Mouse (Mus musculus) erythroblast, embryonic 14.5 days (primary cell): ENCODE data around the gene Rgl1.

Source experiments
- GATA1 ChIP-seq: IDR thresholded peaks from 2 replicates; pipeline ENCODE4 v1.6.1; 2012; ENCODE audit warnings: low read length, inconsistent platforms, mixed read lengths
- TAL1 ChIP-seq: IDR thresholded peaks from 3 replicates; pipeline ENCODE4 v1.6.1; 2012; ENCODE audit warnings: low read length, inconsistent platforms, mixed read lengths

DNA sequence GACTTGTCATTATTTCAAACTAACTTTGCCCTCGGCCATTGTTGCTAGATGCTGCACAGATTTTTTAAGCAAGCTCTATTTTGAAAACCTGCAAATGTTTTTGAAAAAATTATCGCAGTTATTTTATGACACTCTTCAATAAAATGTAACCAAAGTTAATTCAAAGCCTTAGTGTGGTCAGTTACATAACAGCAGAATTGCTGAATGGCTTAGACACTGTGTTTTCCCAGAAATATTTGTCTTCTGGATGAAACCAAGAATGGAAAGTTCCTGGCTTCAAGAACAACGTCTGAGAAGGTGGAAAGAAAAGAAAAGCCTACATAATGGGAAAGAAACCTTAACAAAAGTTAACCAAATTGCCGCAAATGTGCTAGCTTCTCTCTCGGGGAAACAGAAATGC is 131.5 kb downstream of the Rgl1 start:
- TF ChIP-seq TAL1 (no peak), GATA1 (no peak)
